Mouse (Mus musculus): ENCODE data around the gene Ccdc103. TPM values are rescaled to one million over a fixed set of nuclear protein-coding genes. Genes with fewer than 3 reads are reported as not detected.

Gene Ccdc103
- not detected for total RNA-seq (2022)

GRCm38 (mm10) chr11:102880585-102881313 lies at the start of gene Ccdc103, which contains the start of gene Eftud2:
Ccdc103 (plus strand) TSS chr11:102881204.
Eftud2 (minus strand) TSS chr11:102880985.
- DNase-seq (ENCODE audit: low spot score in 2 of 2): peak; percentile 87 to 88

GRCm38 (mm10) chr11:102832700-102833297 lies 48.2 kb upstream of the Ccdc103 start:
- DNase-seq (ENCODE audit: low spot score in 2 of 2): no peak

- DNase-seq (ENCODE audit: low spot score in 2 of 2): peak in 1 of 2 experiments; percentile 14
Measured at GRCm38 (mm10) chr11:102834219-102834618, 46.8 kb upstream of the Ccdc103 start.

GRCm38 (mm10) chr11:102835549-102835948 lies 45.5 kb upstream of the Ccdc103 start, which contains the start of gene Higd1b:
Higd1b (plus strand) TSS chr11:102835849.
- no peak for DNase-seq (ENCODE audit: low spot score in 2 of 2)

- DNase-seq (ENCODE audit: low spot score in 2 of 2): no peak
Measured at GRCm38 (mm10) chr11:102836146-102836545, 44.9 kb upstream of the Ccdc103 start.

- DNase-seq (ENCODE audit: low spot score in 2 of 2): no peak
Measured at GRCm38 (mm10) chr11:102837385-102837784, 43.6 kb upstream of the Ccdc103 start.

GRCm38 (mm10) chr11:102838126-102838525 lies 42.9 kb upstream of the Ccdc103 start:
- no peak for DNase-seq (ENCODE audit: low spot score in 2 of 2)

GRCm38 (mm10) chr11:102838616-102839150 lies 42.3 kb upstream of the Ccdc103 start:
- DNase-seq (ENCODE audit: low spot score in 2 of 2): no peak

- DNase-seq (ENCODE audit: low spot score in 2 of 2): no peak
Measured at GRCm38 (mm10) chr11:102845926-102846325, 35.1 kb upstream of the Ccdc103 start.

- peak; percentile 37 to 42 for DNase-seq (ENCODE audit: low spot score in 2 of 2)
Measured at GRCm38 (mm10) chr11:102851883-102852282, 29.1 kb upstream of the Ccdc103 start.

- DNase-seq (ENCODE audit: low spot score in 2 of 2): no peak
Measured at GRCm38 (mm10) chr11:102853760-102854159, 27.2 kb upstream of the Ccdc103 start.

GRCm38 (mm10) chr11:102855941-102856340 lies 25.1 kb upstream of the Ccdc103 start:
- no peak for DNase-seq (ENCODE audit: low spot score in 2 of 2)

- peak in 1 of 2 experiments; percentile 16 for DNase-seq (ENCODE audit: low spot score in 2 of 2)
Measured at GRCm38 (mm10) chr11:102858951-102859350, 22.1 kb upstream of the Ccdc103 start.

- DNase-seq (ENCODE audit: low spot score in 2 of 2): peak; percentile 50 to 68
Measured at GRCm38 (mm10) chr11:102859933-102860332, 21.1 kb upstream of the Ccdc103 start.

- peak; percentile 21 to 41 for DNase-seq (ENCODE audit: low spot score in 2 of 2)
Measured at GRCm38 (mm10) chr11:102864272-102864671, 16.7 kb upstream of the Ccdc103 start.

GRCm38 (mm10) chr11:102874801-102875334 lies 6.1 kb upstream of the Ccdc103 start:
- DNase-seq (ENCODE audit: low spot score in 2 of 2): no peak

- no peak for DNase-seq (ENCODE audit: low spot score in 2 of 2)
Measured at GRCm38 (mm10) chr11:102879558-102879957, 1.4 kb upstream of the Ccdc103 start.

- DNase-seq (ENCODE audit: low spot score in 2 of 2): no peak
Measured at GRCm38 (mm10) chr11:102881314-102882198, 552 bp downstream of the Ccdc103 start.

- DNase-seq (ENCODE audit: low spot score in 2 of 2): no peak
Measured at GRCm38 (mm10) chr11:102884616-102885219, 3.7 kb downstream of the Ccdc103 start, which contains the start of gene Fam187a. Fam187a (plus strand) TSS chr11:102885169.

GRCm38 (mm10) chr11:102887433-102887832 lies 6.4 kb downstream of the Ccdc103 start:
- DNase-seq (ENCODE audit: low spot score in 2 of 2): no peak

- no peak for DNase-seq (ENCODE audit: low spot score in 2 of 2)
Measured at GRCm38 (mm10) chr11:102888135-102888534, 7.1 kb downstream of the Ccdc103 start.
